Mouse (Mus musculus) v-Abl transformed pro-B cells (cell line): ENCODE data around the gene Mcf2l.

Experiments
- in situ Hi-C, 2 experiments: fragments of 400-800 bp; cut with MboI; formaldehyde crosslinking; loops; one replicate each; pipeline ENCODE4 v1.15.1; 2025; ENCODE audit not compliant: unreplicated experiment in 2 of 2

The Mcf2l gene

GRCm38 (mm10) chr8:12941161-12941926 is 67.7 kb downstream of the Mcf2l start:
- in situ Hi-C loops, result no loop called here

- in situ Hi-C loops, result no loop called here
Measured at GRCm38 (mm10) chr8:12947604-12948573, 74.3 kb downstream of the Mcf2l start.

GRCm38 (mm10) chr8:12948574-12948961 is 75.0 kb downstream of the Mcf2l start:
- in situ Hi-C loops, result no loop called here

- in situ Hi-C loops, result no loop called here
Measured at GRCm38 (mm10) chr8:12951051-12951630, 77.5 kb downstream of the Mcf2l start.

- in situ Hi-C loops, result no loop called here
Measured at GRCm38 (mm10) chr8:12952699-12953098, 79.1 kb downstream of the Mcf2l start.

DNA sequence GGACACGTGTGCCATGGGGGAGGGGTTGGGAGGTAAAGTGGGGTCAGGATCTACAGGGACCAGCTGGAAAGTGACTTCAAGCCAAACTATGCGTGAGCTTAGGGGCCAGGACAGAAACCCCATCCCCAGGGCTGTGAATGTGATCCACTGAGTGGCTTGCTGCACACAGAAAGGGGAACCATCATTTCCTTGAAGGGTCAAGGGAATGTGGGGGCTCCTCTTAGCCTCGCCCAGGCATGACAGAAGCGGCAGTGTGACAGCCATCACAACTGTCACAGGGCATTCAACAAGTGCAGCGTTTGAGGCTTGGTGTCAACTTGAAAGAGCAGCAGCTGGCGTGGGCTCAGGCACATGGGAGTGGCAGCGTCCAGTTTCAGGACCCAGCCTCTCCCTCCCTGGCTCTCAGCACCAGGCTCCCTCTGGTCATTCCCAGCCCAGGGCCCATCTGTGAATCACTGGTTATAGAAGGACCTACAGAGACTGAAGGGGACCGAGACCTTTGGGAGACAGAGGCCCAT is 81.8 kb downstream of the Mcf2l start:
- in situ Hi-C loops, result no loop called here

DNA sequence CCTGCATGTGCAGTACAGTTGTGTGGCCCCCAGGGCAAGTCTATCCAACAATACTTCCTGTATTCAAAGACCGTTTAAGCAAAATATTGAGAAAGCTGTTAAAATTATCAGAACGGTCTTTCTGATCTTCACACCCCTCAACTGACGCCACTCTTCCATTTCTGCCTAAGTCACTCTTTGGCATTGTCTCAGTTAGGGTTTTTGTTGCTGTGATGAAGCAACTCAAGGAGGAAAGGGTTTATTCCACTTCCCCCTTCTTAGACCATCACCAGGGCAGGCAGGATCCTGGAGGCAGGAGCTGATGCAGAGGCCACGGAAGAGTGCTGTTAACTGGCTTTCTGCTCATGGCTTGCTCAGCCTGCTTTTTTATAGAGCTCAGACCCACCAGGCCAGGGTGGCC is 82.3 kb downstream of the Mcf2l start:
- in situ Hi-C loops, result no loop called here

DNA sequence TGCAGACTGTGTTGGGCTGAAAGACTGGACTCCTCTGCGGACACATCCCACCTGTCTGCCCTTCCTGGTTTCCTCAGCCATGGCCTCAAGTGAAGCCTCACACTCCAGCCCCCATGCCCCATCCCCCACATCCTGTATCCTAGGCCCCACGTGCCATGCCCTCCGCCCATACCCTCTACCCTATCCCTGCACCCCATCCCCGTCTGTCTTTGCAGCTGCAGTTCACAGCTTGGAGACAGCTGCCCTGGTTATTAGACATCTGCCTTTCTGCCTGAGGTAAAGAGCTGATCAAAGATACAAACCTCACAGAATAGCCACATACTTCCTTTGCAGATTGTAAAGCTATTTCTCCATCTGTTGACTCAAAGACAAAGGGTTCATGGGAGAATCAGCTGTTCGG is 83.3 kb downstream of the Mcf2l start:
- in situ Hi-C loops, result no loop called here

DNA sequence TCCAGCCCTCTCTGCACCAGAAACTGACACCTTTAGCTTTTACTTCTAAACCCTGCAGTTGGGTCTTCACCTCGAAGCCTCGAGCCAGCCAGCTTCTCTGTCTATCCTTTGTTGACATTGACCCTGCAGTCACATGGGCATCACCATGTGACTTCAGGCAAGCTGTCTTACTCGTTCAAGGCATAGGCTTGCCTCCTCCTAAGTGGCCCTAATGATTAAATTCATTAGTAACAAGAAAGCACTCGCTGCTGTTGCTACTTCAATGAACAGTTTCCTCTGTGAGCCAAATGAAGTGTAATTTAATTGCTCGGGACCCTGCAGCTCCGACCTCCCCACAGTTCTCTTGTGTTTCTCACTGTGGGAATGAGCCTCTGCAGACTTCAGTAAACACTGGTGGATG is 83.8 kb downstream of the Mcf2l start:
- in situ Hi-C loops, result no loop called here

DNA sequence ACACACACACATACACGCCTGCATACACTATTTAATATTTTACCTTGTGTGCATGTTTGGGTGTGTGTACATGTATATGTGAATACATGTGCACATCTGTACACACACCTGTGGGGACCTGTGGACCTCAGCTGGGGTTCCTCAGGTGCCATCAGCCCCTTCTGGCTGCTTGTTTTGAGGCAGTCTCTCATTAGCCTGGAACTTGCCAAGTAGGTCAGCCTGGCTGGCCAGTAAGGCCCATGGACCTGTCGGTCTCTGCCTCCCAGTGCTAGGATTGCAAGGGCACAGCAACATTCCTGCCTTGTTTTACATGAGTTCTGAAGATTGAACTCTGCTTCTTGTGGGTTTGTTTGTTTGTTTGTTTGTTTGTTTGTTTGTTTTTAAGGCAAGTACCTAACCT is 87.0 kb downstream of the Mcf2l start:
- in situ Hi-C loops, result no loop called here

DNA sequence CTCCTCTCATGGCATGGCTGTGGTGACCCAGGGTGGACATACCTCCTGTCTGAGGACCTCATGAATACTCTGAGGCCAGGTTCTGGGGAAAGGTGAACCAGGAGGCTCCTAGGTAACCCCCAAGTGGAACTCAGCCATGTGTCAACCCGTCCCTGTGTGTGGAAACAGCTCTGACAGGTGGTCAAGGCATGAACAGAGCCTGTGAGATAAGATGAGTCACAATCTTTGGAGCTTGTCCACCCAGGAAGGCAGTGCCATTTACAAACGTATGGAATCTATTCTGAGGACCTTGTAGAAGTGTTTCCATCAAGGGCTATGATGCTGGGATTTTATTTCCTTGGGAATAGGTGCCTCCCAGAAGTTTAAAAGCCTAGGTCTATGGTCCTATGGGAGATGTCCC is 87.6 kb downstream of the Mcf2l start:
- in situ Hi-C loops, result no loop called here

GRCm38 (mm10) chr8:12961821-12962534 is 88.4 kb downstream of the Mcf2l start:
- in situ Hi-C loops, result no loop called here

- in situ Hi-C loops, result no loop called here
Measured at GRCm38 (mm10) chr8:12962541-12963380, 89.2 kb downstream of the Mcf2l start.

DNA sequence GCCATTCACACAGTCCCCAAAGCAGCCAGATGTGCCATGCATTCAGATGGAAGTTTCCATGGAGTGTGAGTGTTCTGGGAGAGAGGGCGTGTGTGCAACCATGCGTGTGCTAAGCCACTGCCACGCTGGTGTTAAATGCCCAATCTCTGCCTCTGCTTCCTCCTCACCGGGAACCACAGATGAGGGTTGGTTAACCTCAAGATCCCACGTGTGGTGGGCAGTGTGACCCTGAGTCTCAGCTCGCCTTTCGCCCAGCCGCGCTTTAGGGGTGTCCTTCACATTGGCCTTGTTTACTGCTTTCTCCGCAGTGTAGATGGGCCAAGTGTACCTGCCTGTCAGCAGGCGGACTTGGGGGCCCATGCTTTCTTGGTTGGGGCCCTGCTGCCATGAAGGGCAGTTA is 102.7 kb downstream of the Mcf2l start:
- in situ Hi-C loops, result loop anchor here (5.0 to 10.0 kb wide), 4 partner anchors 236 to 316 kb away; partner anchors contain the start of gene Adprhl1 (in 1 of the 2)

GRCm38 (mm10) chr8:12976723-12977122 is 103.1 kb downstream of the Mcf2l start:
- in situ Hi-C loops, result loop anchor here (5.0 to 10.0 kb wide), 4 partner anchors 236 to 316 kb away; partner anchors contain the start of gene Adprhl1 (in 1 of the 2)

- in situ Hi-C loops, result loop anchor here (5.0 to 10.0 kb wide), 4 partner anchors 235 to 315 kb away; partner anchors contain the start of gene Adprhl1 (in 1 of the 2)
Measured at GRCm38 (mm10) chr8:12977325-12977724, 103.7 kb downstream of the Mcf2l start.

DNA sequence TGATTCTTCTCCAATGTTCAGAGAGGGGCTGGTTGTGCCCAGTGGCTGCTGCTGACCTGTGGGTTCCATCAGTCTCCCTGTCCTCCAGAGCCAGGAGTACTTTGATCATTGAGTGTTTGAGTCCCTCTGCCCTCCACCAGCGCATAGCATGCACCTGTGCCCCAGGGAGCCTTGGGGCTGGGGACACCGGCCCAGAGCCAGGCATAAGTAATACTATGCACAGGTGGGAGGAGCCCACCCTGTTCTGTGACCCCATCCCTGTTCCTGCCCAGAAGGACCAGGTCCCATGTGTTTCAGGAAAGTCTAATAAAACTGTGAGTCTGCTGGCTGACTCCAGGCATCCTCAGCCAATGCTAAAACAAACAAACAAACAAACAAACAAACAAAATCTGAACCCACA is 104.7 kb downstream of the Mcf2l start:
- in situ Hi-C loops, result loop anchor here (5.0 to 10.0 kb wide), 4 partner anchors 234 to 314 kb away; partner anchors contain the start of gene Adprhl1 (in 1 of the 2)

GRCm38 (mm10) chr8:12978726-12979125 is 105.1 kb downstream of the Mcf2l start:
- in situ Hi-C loops, result loop anchor here (5.0 to 10.0 kb wide), 4 partner anchors 234 to 314 kb away; partner anchors contain the start of gene Adprhl1 (in 1 of the 2)
